Mouse (Mus musculus) intestine, postnatal 0 days (tissue): ENCODE measurements at regions not wholly inside any gene's neighbourhood (a gene's known extent, or its start where the extent isn't known, plus 50 kb on each side); places are given as distances from the start of the nearest gene placed in this dataset.
"Not testable (repeated sequence)": the region's sequence is repeated elsewhere in the genome, so short reads cannot be mapped to it uniquely, and the experiment has no call there.

Experiments
- ATAC-seq: fragments of 200-750 bp; cut with Nextera tagmentation; 2 replicates; pipeline ENCODE4 v1.8.0; 2017; ENCODE audit warnings: mild to moderate bottlenecking, moderate TSS enrichment, moderate library complexity
- H3K27ac ChIP-seq: fragments of 300-500 bp; sonication (generic); 2 replicates; pipeline ENCODE4 v1.5.1; 2014; ENCODE audit warnings: mild to moderate bottlenecking, low read depth, low read length, moderate library complexity
- H3K27me3 ChIP-seq: fragments of 300-500 bp; sonication (generic); replicated peaks from 2 replicates; pipeline ENCODE4 v1.6.1; 2014; ENCODE audit warnings: low read length, mixed read lengths; ENCODE audit not compliant: control insufficient read depth, insufficient read depth
- H3K36me3 ChIP-seq: fragments of 300-500 bp; sonication (generic); 2 replicates; pipeline ENCODE4 v1.6.1; 2014; ENCODE audit warnings: mild to moderate bottlenecking, moderate library complexity; ENCODE audit not compliant: control insufficient read depth, insufficient read depth
- H3K4me1 ChIP-seq: fragments of 300-500 bp; sonication (generic); replicated peaks from 2 replicates; pipeline ENCODE4 v1.6.1; 2014; ENCODE audit warnings: antibody characterized with exemption, low read length, mixed read lengths; ENCODE audit not compliant: control insufficient read depth, insufficient read depth
- H3K4me2 ChIP-seq: fragments of 300-500 bp; sonication (generic); replicated peaks from 2 replicates; pipeline ENCODE4 v1.6.1; 2014; ENCODE audit warnings: low read depth, mild to moderate bottlenecking, moderate library complexity
- H3K4me3 ChIP-seq: fragments of 300-500 bp; sonication (generic); 2 replicates; pipeline ENCODE4 v1.5.1; 2014; ENCODE audit warnings: low read depth, low read length
- H3K9ac ChIP-seq: fragments of 300-500 bp; sonication (generic); 2 replicates; pipeline ENCODE4 v1.6.1; 2014; ENCODE audit warnings: mild to moderate bottlenecking, low read depth, low read length
- H3K9me3 ChIP-seq: fragments of 300-500 bp; sonication (generic); 2 replicates; pipeline ENCODE4 v1.6.1; 2016; ENCODE audit warnings: mixed run types; ENCODE audit not compliant: control insufficient read depth
- CTCF ChIP-seq: sonication (generic); IDR thresholded peaks from 2 replicates; pipeline ENCODE4 v1.5.1; 2016; ENCODE audit warnings: low read depth, mild to moderate bottlenecking, control low read depth, antibody characterized with exemption, moderate library complexity
- WGBS: fragments of 180-500 bp; shearing (Covaris S2); extraction: QIAGEN DNeasy Blood & Tissue Kit; methylation state at CpG from one replicate; pipeline ENCODE4 v1.1.7; 2014; 5-methylcytosine and 5-hydroxymethylcytosine counted together

DNA sequence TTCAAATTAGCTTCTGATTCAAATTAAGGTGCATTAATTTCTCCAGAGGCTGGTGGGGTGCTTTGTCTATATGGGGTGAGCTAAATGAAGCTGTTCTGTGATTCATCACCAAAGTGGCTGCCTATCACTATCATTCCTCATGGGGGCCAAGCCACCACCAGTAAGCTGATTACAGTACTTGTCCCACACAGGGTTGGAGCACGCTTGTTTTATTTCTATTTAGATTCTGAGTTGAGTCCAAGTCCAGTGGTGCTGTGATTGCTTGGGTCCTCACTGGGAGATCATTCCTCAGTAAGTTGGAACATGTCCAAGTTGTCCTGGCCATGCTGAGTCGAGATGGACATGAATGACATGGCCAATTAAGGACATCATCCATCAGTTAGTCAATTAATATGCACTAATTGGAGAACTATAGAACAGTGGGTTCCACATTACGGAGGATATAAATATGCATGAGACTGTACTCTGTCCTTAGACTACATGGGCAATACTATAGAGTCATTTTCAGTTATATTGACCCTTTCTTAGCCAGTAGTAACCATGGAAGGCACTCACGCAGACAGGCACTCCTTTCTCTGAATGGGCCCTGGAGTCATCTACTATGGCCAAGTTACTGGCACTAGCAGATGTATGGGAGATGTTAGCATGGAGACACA is 105.3 kb upstream of the Tacr1 start:
- no peaks in the 10 kb centered on the region for H3K36me3 ChIP-seq
- no peak overlapping the region for H3K27ac ChIP-seq
- 81% methylated on average over 4 of the region's 4 CpGs for WGBS
- H3K9me3 ChIP-seq = no peaks in the 10 kb centered on the region
- no peak overlapping the region for H3K9ac ChIP-seq
- no peak for TF ChIP-seq CTCF
- no peaks in the 10 kb centered on the region for H3K27me3 ChIP-seq
- H3K4me3 ChIP-seq = no peak overlapping the region
- no peak overlapping the region for H3K4me2 ChIP-seq
- no peak for ATAC-seq
- no peaks in the 10 kb centered on the region for H3K4me1 ChIP-seq

- not testable (repeated sequence) for H3K36me3 ChIP-seq, H3K4me3 ChIP-seq, H3K27me3 ChIP-seq, H3K27ac ChIP-seq, H3K9ac ChIP-seq, H3K9me3 ChIP-seq, H3K4me2 ChIP-seq, ATAC-seq, H3K4me1 ChIP-seq
- 74% methylated on average over 5 of the region's 5 CpGs for WGBS
These were observed 99.9 kb upstream of the Tacr1 start for GRCm38 (mm10) chr6:82302241-82302640.

DNA sequence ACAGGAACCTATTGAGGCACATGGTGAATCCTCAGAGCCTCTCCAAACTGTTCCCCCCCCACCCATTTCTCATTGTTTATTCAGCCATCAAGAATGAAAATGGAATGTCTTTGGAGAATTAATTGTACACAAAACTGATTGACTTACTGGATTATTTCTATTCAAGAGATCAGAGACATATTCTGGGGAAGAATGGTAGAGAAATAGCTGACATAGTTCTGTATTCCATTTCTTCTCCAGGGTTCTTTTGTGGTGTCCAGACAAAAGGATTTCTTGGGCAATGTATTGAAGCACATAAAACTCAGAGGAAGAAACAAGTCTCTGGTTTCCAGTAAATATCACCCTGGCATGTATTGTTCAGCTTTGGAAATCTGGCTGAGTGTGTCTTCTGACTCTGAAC is 88.4 kb upstream of the Tacr1 start:
- Histone ChIP-seq H3K4me3 (no peak overlapping the region), H3K27ac (no peak overlapping the region), H3K36me3 (no peaks in the 10 kb centered on the region), H3K9ac (no peak overlapping the region), H3K27me3 (no peaks in the 10 kb centered on the region), H3K4me1 (no peaks in the 10 kb centered on the region), H3K4me2 (no peak overlapping the region), H3K9me3 (no peaks in the 10 kb centered on the region)
- TF ChIP-seq CTCF = no peak
- no peak for ATAC-seq
